Mouse (Mus musculus) urinary bladder, postnatal 36 days (tissue): Measurements from ENCODE around the gene Hdac7.

ENCODE experiments used
- DNase-seq, 2 experiments: peaks; one replicate each; pipeline ENCODE4 v3.0.0; 2022; ENCODE audit warnings: low spot score in 2 of 2, mixed read lengths in 1 of 2

The Hdac7 gene

DNA sequence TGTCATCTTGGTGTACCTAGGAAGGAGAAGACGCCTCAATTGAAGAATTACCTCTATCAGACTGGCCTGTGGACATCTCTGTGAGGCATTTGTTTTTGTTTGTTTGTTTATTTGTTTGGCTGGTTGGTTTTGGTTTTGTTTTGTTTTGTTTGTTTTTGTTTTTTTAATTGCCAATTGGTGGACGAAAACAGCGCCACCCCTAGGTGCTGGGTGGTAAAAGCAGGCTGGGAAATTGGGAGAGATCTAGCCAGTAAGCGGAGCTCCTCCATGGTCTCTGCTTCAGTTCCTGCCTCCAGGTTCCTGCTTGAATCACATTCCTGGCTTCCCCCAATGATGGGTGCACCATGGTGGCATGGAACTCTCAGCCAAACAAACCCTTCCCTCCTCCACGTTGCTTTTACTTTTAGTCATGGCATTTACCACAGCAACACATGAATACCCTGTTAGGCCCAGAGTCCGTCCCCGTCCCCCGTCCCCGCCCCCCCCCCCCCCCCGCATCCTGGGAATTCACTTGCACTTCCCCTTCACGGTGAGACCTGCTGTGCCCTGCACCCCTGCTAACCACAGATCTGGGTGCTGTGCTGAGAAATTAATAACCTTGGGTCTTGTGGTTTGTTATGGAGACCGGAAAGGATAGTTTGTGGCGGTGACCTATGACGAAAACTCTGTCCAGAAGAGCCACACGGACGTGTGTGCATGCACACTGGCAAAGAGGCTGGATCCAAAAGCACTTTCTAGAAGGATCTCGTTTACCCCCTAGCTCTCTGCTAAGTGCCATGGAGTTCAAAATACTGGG is 27.9 kb downstream of the Hdac7 start:
- DNase-seq: no peak

DNA sequence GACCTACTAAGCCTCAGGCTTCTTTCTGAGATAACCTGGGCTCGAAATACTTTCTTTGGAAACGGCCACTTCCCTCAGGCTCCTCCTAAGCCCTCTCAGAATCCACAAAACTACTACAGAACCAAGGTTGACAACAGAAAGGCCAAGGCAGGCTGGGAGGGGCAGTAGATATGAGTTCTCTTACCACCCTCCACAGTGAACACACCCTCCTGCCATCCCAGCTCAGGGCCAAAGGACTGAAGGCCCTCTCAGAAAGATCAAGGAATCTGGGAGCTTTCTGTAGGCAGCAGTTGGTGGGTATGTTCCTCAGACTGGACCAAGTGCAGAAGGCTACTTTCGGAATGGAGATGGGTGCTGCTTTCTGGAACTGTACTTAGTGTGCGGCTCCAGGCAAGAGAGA is 29.0 kb downstream of the Hdac7 start:
- DNase-seq: no peak

DNA sequence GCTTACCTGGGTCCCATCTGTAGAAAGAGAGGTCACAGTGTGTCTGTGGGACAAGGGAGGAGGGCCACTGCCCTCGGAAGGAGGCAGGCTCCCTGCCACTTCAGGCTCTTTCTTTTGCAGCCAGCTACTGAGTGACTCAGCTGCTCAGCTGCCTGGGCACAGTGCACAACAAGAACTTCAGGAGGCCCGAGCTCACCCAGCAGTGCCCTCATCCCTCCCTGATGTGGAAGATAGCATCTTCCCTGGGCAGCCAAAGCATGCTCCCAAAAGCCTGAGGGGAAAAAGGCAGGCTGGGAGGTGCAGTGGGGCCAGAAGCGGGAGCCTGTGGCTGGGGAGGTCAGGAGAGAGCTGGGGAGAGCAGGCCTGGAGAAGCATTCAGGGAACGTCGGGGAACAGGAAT is 29.6 kb downstream of the Hdac7 start:
- no peak for DNase-seq

DNA sequence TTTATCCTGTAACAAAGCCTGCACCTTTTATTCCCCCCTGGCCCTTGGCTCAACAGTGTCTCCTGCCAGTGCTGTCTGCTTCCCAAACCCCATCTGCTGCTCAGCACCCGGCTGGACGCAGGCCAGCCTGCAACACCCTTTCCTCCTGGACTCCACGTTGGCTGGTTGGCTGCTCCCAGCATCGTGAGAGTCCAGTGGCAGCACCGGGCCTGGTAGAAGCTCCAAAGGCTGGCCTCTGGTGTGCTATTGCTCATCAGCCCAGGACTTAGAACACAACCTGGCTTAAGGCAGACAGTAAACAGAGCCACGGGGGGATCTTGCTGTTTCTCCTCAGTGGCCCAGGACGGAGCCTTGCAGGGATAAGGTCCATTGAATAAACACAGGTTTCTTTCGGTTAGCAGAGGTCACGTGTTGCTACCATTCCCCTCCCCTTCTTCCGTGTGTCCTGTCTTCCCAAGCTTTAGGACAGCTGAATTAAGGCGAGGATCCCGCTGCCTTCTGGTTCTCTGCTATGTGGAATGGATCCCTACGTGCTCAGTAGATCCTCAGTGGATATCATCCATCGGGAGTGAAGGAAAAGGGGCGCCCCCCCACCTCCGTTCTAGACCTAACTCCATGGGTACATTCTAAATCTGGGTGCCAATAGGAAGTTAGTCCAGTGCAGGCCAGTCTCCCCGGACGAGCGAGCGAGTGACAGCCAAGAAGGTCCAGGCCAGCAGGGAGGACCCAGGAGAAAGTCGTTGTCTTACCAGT is 30.7 kb downstream of the Hdac7 start:
- no peak for DNase-seq

DNA sequence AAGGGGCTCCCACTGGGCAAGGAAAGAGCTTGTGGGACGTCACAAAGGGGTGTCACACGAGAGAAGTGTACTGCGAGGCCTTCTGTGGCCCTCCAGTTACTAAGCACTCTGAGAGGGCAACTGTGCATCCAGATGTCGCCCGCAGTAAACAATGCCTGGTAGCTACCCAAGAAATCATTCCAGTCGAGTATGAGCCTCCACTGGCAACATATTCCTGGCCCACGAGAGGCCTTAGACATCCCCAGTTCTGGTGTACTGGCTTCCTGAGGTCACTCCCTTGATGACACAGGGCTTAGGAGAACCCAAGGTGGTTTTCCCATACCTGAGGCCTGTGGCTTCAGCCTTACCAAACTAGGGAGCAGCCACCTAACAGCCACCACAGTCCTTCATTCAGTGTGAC is 31.4 kb downstream of the Hdac7 start:
- no peak for DNase-seq

DNA sequence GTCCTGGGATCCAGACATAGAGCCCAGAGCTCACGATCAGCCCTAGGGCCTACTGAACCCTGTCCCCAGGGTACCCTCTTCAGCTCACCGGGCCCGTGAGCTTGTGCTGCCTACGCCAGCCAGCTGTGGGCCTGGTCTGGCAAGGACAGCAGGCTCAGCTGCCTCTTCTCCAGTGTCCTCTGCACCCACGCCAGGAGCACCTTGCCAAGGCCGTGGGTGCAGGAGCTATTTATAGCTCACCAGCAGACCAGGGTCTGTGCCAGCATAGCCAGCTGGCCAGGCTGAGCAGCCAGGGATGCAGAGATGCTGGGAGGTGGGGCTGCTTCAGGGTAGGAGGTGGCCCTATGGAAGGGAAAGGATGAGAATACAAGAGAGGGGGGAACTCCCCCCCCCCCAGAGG is 32.2 kb downstream of the Hdac7 start:
- DNase-seq: peak in 1 of 2 experiments; percentile 57

DNA sequence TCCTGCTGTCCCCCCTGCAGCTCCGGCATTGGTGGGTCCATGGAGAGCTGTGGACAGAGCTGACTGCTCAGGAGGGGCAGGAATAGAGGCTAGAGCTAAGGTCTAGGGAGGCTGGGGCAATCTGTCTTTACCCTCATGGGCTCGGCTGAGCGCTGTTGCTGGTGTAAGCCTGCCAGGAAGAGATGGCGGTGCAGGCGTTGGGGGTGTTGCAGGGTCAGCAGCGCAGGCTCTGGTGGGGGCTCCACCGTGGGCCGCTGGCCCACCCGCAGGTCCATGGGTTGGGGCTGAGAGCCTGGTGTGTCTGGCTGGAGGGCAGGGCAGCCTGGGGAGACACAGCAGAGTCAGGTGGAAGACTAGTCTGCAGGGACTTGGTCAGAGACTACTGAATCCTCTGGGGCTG is 33.0 kb downstream of the Hdac7 start:
- DNase-seq: no peak

DNA sequence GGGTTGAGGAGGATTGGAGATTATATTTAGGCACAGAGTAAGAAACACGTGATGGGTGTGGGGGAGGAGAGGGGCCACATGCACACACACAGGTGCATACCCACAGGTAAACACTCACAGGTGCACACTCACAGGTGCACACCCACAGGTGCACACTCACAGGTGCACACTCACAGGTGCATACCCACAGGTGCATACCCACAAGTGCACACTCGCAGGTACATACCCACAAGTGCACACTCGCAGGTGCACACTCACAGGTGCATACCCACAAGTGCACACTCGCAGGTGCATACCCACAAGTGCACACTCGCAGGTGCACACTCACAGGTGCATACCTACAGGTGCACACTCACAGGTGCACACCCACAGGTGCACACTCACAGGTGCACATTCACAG is 33.9 kb downstream of the Hdac7 start:
- no peak for DNase-seq

DNA sequence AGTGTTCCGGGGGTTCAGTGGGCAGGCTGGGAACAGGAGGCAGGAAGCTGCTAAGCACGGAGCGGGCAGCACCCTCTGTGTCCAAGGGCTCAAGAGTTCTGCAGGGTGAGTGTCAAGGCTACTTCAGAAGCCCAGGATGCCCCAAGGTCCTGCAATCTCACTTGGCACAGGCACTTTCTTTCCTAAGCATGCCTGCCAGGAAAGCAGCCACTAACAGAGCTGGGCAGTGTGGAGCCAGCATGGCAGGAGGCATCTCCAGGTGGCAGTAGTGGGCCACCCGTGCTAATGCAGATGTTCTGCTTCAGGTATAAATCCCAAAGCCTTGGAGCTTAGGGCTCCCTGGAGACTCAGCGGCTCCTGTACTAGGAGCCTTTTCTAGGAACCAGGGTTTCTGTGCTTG is 34.4 kb downstream of the Hdac7 start:
- DNase-seq: no peak

DNA sequence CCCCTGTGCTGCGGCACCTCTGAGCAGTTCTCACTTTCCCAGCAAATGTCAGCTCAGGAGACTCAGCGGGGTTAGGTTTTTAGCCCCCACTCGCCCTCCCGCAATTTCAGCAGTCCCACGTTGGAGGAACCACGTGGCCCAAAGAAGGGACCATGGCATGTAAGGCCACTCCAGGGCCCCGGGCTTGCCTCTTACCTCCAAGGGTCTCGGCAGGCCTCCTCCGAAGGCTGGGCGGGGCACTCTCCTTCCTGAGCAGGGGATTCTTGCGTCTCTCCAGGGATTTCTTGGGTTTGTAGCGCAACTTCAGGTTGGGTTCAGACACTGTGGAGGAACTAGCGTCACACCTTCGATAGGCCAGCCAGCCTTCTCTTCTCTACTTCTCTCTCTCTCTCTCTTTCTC is 35.1 kb downstream of the Hdac7 start:
- no peak for DNase-seq

DNA sequence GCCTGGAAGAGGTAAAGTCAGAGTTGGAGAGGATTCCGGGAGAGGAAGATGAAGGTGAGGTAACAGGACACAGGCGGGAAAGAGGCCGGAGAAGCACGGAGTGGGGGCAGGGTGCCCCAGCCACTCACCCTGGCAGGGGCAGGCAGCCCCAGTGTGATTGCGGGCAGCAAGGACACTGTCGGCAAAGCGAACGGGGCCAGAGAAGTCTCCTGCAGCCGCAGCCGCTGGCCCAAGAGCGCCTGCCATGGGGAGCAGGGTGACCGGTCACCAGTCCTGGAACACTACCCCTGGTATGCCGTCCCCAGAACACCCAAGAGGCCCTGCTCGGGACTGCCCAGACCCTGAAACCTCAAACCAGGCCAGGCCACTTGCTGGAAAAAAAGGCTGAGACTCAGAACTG is 35.8 kb downstream of the Hdac7 start:
- no peak for DNase-seq

DNA sequence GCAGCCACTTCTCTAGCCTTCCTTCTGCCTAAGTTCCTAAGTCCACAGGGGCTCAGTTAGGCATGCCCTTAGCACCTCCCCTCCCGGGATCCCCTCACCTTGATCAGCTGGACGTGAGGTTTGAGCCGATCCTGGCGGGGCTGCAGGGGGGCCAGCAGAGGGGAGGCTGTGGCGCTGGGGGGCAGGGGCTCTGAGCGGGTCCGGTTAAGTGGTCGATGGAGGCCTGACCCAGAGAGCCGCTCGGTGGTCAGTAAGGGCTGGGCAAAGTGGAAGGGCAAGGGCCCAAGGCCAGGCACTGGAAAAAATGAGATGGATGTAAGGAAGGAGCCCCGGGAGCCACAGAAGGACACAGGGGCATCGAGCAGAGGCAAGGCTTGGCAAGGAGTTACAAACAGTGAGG is 36.4 kb downstream of the Hdac7 start:
- DNase-seq: no peak

DNA sequence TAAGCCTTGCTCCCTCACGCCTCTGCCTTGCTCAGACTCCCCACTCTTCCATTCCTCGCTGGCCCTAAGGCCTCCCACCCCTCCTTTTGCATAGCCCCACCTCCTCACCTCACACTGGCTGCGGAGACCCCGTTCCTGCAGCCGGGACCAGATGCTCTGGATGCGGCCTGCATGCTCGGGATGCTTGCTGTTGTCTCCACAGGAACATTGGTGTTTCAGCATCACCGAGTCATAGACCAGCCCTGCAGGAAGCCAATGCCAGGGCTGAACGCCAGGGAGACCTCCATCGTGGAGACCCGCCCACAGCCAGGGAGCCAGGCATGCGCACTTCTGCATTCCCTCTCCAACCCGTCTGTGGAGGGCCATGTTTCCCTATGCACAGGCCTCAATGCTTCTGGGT is 41.7 kb downstream of the Hdac7 start:
- DNase-seq: no peak

DNA sequence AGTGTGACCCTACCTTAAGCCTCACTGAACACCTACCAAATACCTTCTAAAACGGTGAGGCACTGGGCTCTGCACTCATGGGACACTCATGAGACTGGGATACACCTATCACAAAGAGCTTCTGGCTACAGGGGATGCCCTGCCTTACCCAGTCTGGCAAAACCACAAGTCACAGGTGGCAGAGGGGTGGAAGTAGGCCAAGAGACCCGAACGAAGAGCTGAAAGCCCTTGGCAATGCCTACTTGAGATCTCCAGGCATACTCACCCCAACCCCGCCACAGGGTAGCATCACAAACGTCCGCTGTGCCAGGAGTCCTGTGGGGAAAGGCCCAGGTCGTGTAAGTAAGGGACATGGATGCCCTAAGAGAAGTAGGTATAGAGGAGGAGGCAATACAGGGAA is 42.5 kb downstream of the Hdac7 start:
- no peak for DNase-seq

DNA sequence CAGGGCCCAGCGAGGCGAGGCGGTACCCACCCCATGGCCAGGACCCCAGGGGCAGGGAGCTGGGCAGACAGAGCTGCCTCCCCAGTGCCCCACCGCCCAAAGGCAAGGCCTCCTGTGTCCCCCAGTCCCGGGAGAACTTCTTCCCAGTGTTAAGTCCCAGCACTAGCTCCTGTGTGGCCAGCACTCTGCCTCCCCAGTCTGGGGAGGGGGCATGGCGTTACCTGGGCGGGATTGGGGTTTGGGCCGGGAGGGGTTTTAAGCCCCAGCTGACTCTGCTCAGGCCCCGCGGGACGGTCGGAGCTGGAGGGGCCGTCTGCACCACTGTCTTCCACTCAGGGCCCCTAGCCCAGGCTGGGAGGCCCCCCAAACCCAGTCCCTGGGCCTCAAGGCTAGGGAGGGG is 43.4 kb downstream of the Hdac7 start:
- no peak for DNase-seq

DNA sequence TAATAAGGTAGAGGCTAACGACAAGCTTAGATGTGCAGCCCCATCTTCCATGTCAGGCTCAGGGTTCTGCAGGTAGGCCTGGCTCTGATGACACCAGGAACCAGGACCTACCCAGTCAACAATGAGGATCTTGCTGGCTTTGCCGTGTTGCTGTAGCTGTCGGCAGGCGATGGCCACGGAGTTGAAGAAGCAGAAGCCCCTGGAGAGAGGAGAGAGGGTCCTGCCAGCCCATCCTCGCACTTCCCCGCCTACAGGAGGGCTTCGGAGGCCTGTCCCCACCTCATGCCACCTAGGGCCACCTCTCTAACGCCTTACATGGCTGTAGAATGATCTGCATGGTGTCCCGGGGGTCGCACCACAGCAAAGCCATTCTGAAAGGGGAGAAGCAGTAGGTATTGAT is 44.9 kb downstream of the Hdac7 start:
- DNase-seq: no peak

DNA sequence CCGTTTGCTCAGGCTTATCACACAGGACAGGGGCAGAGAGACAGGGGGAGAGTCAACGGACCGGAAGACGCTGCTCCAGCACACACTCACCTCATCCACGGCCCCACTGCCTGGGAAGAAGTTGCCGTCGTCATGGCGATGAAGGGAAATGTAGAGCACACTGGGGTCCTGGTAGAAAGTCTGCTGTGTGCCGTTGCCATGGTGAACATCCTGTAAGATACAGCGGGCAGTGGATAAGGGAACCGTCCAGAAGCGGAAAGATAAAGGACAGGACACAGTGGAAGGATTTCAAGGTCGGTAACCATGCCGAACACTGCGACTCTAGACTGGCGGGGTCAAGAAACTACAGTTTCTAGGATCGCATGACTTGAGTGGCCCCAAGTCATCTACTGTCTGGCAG is 46.2 kb downstream of the Hdac7 start:
- DNase-seq: no peak

DNA sequence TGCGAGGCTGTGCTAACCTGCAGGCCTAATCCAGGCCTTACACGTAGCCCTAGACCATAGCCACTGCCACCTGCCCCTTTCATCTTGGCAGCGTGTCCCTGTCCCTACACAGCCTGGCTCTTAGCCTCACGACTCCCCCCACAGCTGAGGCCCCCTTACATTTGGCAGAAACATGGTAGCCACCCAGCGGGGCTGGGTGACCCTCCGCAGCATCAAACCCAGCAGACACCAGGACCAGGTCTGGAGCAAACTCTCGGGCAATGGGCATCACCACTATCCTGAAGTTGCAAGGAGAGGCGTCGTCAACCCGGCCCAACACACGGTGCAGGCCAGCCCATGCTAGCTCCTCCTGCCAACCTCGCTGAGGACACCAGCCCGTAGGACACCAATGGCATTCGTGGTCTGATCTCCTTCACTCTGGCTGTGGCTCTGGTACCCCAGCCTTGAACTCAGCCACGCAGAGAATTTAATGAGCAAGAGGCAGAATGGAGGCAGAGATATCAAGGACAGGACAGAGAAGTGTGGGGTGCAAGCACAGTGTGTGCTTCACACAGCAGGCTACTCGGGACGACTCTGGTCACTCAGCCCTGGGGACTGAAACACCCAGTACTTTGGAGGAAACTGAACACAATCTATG is 47.5 kb downstream of the Hdac7 start:
- no peak for DNase-seq

DNA sequence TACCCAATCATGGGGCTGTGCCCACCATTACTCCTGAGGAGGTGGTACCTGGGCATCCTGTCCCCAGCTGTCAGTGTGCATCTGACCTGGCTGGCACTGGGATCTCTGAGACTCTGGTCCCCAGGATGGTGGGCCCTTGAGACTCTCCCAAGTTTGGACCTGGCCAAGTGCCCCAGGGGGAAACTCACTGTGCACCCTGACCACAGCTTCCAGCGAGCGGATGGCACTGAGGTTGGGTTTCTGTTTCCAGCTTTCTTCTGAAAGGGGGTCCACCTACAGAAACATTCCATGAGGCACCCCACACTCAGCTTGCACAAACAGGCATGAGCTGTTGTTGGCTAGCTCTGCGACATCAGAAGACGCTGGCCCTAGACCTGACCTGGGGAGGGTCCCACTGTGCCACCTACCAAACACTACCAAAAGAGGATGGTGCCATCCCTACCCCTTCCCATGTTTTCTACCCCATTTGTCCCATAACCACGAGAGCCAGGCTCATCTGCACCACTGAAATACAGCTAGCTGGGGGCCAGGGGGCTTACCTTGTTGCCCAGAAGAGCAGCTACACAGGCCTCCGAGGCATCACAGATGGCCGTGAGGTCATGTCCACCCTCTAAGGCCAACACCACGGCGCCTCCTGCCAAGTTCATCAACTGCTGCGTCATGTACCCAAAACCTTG is 48.6 kb downstream of the Hdac7 start:
- DNase-seq: no peak

DNA sequence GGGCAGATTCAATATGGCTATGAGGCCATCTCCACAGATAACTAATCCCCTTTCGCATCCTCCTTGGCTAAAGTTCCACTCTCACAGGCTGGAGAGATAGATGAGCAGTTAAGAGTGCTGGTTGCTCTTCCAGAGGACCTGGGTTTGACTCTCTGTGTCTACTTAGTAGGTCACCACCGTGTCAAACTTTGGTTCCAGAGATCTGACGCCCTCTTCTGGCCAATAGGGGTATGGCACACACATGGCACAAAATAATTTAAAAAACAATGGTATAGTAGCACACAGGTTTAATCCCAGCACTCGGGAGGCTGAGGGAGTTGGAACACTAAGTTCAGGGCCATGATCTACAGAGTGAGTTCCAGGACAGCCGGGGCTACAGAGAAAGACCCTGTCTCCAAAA is 50.0 kb downstream of the Hdac7 start:
- no peak for DNase-seq

DNA sequence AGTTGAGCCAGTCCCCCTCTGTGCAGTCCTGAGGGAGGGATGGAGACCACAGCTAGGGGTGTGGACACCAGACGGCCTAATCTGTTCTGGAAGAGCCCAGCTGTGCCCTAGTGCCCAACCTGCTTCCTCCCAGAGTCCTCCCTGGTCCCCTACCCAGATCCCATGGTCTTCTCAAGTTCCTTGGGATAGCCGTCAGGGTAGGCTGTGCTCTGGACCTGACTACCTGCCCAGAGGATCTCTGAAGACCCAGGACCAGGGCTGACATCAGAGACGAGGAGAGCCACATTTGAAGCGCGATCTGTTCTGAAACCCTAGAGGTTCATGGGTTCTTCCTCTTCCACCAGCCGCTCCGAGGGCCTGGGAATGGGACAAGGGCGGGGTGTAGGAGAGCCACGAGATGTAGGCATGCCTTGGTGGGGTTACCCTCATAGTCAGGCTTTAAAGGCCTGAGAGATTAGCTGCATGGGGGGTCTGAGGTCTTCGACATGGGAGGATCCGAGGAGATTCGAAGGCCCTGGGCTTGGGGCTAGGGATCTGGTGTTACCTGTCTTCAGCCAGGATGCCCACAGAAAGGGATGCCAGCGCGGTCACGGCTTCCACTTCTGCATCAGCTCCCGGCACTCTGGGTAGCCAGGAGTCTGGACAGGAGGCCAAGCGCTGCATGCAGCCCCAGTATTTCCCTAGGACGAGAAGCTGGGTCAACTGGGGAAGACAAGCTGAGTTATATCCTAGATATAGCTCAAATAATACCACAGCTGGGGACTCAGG is 50.7 kb downstream of the Hdac7 start:
- DNase-seq: no peak
